Mouse (Mus musculus): Measurements from ENCODE around the gene Slc35f4. TPM values are rescaled to one million over a fixed set of nuclear protein-coding genes. Genes with fewer than 3 reads are reported as not detected.

Slc35f4 gene
- polyA plus RNA-seq, 1 experiment from 2014 or later = 0.57 TPM

DNA sequence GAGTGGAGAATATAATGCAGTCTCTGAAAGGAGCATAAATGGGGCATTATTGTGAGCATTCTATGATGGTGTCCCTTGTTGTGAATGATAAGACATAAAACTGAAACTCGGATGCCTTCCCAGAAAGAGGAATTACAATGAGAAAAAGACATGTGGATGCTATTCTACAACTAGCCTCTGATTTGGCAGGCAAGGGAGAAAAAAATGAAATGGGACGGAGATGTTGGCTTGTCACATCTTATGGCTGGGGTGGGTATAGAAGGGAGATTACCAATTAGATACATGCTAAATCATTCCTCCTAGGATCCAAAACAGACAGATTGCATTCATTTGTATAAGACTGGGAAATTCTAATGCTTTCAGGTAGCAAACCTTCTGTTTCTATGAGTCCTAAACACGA is 65.0 kb downstream of the Slc35f4 start:
- H3K9me3 ChIP-seq = no peaks in the 10 kb centered on the region
- H3K27me3 ChIP-seq = no peaks in the 10 kb centered on the region
- no peak overlapping the region for H3K4me3 ChIP-seq (replicated peaks)
- no peak overlapping the region for H3K9ac ChIP-seq
- no peak for ATAC-seq (ENCODE audit: low FRiP score)
- WGBS = 77% methylated on average over 3 of the region's 3 CpGs
- H3K27ac ChIP-seq = no peak overlapping the region
- H3K4me2 ChIP-seq = no peak overlapping the region
- H3K36me3 ChIP-seq (replicated peaks) = no peaks in the 10 kb centered on the region
- H3K4me1 ChIP-seq = no peaks in the 10 kb centered on the region

DNA sequence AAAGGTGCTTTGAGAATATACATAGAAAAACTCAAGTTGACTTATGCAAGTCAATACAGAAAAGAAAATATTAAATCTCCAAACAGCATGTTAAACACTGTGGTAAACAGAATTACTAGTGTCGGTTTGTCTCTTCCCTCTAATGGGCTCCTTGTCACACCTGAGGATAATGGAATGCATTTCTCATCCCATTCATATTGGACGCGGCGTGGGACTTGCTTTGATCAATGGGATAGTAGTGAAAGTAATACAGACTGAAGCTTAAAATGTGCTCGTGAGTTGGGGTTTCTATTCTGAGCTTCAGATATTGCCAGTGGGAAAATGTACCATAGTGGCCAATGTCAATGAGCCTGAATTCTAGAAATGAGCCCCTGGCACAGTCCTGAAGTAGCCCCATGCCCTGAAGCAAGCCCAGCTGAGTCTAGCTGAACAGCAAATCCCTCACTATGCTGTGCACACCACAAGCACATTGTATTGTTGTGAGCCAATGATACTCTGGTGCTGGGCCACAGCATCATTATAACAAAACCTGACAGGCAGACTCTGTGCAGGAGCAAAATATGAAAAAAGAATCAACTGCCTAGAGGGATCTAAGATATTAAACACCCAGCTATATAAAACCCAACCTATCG is 71.4 kb downstream of the Slc35f4 start:
- 80% methylated on average over 6 of the region's 6 CpGs for WGBS
- Histone ChIP-seq H3K27me3 (no peaks in the 10 kb centered on the region), H3K4me3 (replicated peaks) (no peak overlapping the region), H3K27ac (no peak overlapping the region), H3K9me3 (no peaks in the 10 kb centered on the region), H3K9ac (no peak overlapping the region), H3K4me2 (no peak overlapping the region), H3K36me3 (replicated peaks) (no peaks in the 10 kb centered on the region), H3K4me1 (peaks cover 3% of the 10 kb centered on the region; the same call in 1 of the 2 replicates)
- no peak for ATAC-seq (ENCODE audit: low FRiP score)

DNA sequence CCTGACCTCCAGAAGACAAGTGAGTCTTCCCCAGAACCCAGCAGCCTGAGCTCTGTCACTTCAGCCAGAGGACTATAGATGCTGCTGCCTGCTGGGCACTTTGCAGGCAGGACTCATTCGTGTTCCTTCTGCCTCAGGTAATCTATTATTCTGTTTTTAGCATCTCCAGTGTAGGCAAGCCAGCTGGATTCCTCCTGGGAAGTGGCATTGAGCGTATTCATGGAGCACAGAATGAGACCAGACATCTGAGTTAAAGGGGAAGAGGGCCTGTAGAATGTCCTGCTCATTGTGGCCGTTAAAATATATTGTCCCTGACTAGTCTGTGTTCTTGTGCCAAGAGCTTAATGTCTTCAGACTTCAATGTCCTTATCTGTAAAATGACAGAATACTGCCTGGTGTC is 72.1 kb downstream of the Slc35f4 start:
- H3K9ac ChIP-seq = no peak overlapping the region
- no peaks in the 10 kb centered on the region for H3K36me3 ChIP-seq (replicated peaks)
- no peak overlapping the region for H3K4me3 ChIP-seq (replicated peaks)
- no peaks in the 10 kb centered on the region for H3K27me3 ChIP-seq
- H3K9me3 ChIP-seq = no peaks in the 10 kb centered on the region
- peaks cover 3% of the 10 kb centered on the region; the same call in 1 of the 2 replicates for H3K4me1 ChIP-seq
- WGBS = 8% methylated on average over 3 of the region's 3 CpGs
- no peak overlapping the region for H3K27ac ChIP-seq
- H3K4me2 ChIP-seq = no peak overlapping the region
- ATAC-seq (ENCODE audit: low FRiP score) = no peak

DNA sequence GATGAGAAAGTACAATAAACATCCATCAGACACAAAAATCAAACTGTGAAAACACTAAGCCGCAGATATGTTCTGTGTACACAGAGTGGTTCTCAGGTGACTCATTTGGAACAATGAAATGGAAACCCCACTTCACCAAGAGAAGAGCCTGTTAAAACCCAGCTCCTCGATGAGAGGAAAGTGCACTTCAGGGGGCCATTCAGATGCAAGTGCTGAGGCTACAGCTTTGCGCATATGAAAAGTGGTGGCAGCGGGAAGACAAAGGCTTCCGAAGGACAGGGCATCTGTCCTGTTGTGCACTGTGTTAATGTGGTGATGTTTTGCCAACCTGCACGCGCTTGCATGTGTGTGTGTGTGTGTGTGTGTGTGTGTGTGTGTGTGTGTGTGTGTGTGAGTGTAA is 78.2 kb downstream of the Slc35f4 start:
- Histone ChIP-seq H3K36me3 (replicated peaks) (no peaks in the 10 kb centered on the region), H3K9ac (no peak overlapping the region), H3K4me1 (peaks cover 7% of the 10 kb centered on the region), H3K4me2 (no peak overlapping the region), H3K27ac (no peak overlapping the region), H3K27me3 (no peaks in the 10 kb centered on the region), H3K9me3 (no peaks in the 10 kb centered on the region), H3K4me3 (replicated peaks) (no peak overlapping the region)
- no peak for ATAC-seq (ENCODE audit: low FRiP score)
- 15% methylated on average over 7 of the region's 7 CpGs for WGBS

DNA sequence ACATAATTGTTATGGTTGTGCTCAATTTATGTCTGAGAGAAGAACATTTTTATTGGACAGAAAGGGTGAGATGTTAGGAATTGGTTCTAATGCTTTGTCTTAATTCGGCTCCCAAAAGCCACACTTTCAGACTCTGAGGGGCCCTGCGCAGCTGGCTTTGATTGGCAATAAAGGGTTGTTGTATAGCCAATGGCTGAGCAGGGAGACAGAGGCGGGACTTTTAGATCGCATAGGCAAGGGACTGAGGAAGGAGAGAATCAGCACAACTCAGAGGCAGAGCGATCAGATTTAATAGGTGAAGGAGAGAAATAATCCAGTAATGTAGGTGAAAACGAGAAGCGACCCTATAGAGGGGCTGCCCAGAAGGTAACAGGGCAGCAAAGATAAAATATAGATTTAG is 79.4 kb downstream of the Slc35f4 start:
- no peak for ATAC-seq (ENCODE audit: low FRiP score)
- Histone ChIP-seq H3K27me3 (no peaks in the 10 kb centered on the region), H3K27ac (no peak overlapping the region), H3K36me3 (replicated peaks) (no peaks in the 10 kb centered on the region), H3K9me3 (no peaks in the 10 kb centered on the region), H3K4me1 (peaks cover 7% of the 10 kb centered on the region), H3K4me3 (replicated peaks) (no peak overlapping the region), H3K4me2 (no peak overlapping the region), H3K9ac (no peak overlapping the region)
- WGBS = 47% methylated on average over 7 of the region's 7 CpGs

DNA sequence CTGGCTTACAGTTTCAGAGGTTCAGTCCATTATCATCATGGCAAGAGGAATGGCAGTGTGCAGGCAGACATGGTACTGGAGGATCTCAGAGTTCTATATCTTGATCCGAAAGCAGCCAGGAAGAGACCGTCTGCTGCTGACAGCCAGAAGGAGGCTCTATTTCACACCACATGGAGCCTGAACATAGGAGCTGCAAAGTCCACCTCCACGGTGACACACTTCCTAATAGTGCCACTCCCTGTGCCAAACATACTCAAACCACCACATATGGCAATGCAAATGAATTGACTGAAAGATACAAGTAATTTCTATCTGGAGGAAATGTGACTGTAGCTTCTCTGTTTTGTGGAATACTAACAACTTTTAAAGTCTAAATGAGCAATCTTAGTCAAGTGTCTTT is 89.0 kb downstream of the Slc35f4 start:
- H3K27me3 ChIP-seq = no peaks in the 10 kb centered on the region
- 0 out of 2 replicates have a peak, but pooled peaks cover 3% of the 10 kb centered on the region for H3K9me3 ChIP-seq
- WGBS = 91% methylated on average over 3 of the region's 3 CpGs
- H3K9ac ChIP-seq = no peak overlapping the region
- H3K4me2 ChIP-seq = no peak overlapping the region
- no peak overlapping the region for H3K27ac ChIP-seq
- H3K4me1 ChIP-seq = no peaks in the 10 kb centered on the region
- no peaks in the 10 kb centered on the region for H3K36me3 ChIP-seq (replicated peaks)
- no peak overlapping the region for H3K4me3 ChIP-seq (replicated peaks)
- no peak for ATAC-seq (ENCODE audit: low FRiP score)

DNA sequence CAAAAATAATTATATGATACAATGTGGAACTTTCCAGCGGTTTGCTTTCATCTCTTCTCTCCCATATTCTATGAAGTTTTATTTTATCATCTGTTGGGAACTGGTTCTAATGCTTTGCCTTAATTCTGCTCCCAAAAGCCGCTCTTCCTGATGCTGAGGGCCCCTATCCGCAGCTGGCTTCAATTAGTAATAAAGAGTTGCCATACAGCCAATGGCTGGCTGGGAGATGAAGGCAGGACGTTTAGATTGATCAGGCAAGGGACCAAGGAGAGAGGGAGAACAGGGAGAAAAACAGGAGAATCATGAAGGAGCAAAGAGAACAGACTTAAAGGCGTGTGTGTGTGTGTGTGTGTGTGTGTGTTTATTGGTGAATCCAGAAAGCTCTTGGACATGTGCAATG is 94.0 kb downstream of the Slc35f4 start:
- ATAC-seq (ENCODE audit: low FRiP score) = no peak
- Histone ChIP-seq H3K36me3 (replicated peaks) (no peaks in the 10 kb centered on the region), H3K27me3 (no peaks in the 10 kb centered on the region), H3K9me3 (0 out of 2 replicates have a peak, but pooled peaks cover 3% of the 10 kb centered on the region), H3K9ac (no peak overlapping the region), H3K4me2 (no peak overlapping the region), H3K27ac (no peak overlapping the region), H3K4me1 (no peaks in the 10 kb centered on the region), H3K4me3 (replicated peaks) (no peak overlapping the region)
- WGBS = 78% methylated on average over 5 of the region's 5 CpGs

DNA sequence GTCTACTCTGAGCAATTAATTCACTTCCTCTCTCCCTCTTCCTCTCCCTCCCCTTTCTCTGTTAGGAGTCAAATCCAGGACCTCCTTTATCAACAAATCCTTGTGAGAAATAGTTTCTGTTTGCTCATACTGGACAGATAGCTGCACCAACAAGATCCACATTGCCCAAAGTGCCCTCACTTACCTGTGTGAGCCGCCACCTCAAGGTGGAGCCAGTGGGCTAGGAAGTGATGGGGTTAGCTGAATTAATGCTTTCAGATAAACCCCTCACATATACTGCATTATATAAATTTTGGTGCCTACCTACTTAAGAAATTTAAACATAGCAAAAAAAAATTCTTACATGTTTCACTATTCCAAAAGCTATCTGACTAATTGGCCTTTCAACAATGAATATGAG is 133.4 kb downstream of the Slc35f4 start:
- no peak for ATAC-seq (ENCODE audit: low FRiP score)
- Histone ChIP-seq H3K4me1 (no peaks in the 10 kb centered on the region), H3K27me3 (no peaks in the 10 kb centered on the region), H3K36me3 (replicated peaks) (no peaks in the 10 kb centered on the region), H3K27ac (no peak overlapping the region), H3K4me3 (replicated peaks) (no peak overlapping the region), H3K4me2 (no peak overlapping the region), H3K9ac (no peak overlapping the region), H3K9me3 (no peaks in the 10 kb centered on the region)
- WGBS = 19% methylated on average over 1 of the region's 1 CpGs

DNA sequence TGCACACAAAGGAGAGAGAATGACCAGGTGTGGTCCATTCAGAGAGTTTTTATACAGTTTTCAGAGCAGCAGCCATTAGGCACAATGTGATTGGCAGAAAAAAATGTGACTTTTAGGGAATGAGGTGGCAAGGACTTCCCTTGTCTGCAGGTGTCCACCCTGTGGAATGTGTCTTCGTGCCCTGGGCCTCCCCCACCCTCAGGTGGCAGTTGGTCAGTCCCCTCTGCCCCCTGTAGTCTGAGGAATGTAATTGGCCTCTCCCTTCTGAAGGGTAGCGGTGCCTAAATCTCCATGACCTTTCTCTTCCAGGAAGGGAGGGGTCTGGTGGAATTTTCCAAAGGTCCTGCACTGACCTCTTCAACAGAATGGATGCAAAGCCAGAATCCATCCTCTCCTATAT is 163.7 kb downstream of the Slc35f4 start:
- no peaks in the 10 kb centered on the region for H3K36me3 ChIP-seq (replicated peaks)
- H3K9me3 ChIP-seq = no peaks in the 10 kb centered on the region
- no peaks in the 10 kb centered on the region for H3K4me1 ChIP-seq
- H3K9ac ChIP-seq = no peak overlapping the region
- ATAC-seq (ENCODE audit: low FRiP score) = no peak
- no peaks in the 10 kb centered on the region for H3K27me3 ChIP-seq
- no peak overlapping the region for H3K27ac ChIP-seq
- 68% methylated on average over 2 of the region's 2 CpGs for WGBS
- no peak overlapping the region for H3K4me2 ChIP-seq
- no peak overlapping the region for H3K4me3 ChIP-seq (replicated peaks)

DNA sequence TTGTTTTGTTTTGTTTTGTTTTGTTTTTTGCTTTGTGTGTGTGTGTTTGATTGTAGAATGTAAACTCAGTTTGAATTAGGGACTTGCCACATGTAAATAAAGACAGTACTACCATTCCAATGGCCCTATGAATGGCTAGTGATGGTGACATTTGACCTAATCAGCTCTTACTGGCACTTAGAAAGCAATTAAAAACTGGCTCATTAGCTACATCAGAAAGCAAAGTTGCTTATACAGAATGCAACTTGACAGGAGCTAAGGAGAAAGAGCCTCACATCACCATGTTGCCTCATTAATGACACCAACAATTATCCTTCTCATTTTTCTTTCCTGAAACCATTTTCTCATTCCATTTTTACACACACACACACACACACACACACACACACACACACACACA is 170.3 kb downstream of the Slc35f4 start:
- H3K4me3 ChIP-seq (replicated peaks) = no peak overlapping the region
- H3K4me2 ChIP-seq = no peak overlapping the region
- ATAC-seq (ENCODE audit: low FRiP score) = no peak
- H3K27ac ChIP-seq = no peak overlapping the region
- no peaks in the 10 kb centered on the region for H3K27me3 ChIP-seq
- H3K4me1 ChIP-seq = no peaks in the 10 kb centered on the region
- no peaks in the 10 kb centered on the region for H3K36me3 ChIP-seq (replicated peaks)
- H3K9me3 ChIP-seq = no peaks in the 10 kb centered on the region
- no peak overlapping the region for H3K9ac ChIP-seq

DNA sequence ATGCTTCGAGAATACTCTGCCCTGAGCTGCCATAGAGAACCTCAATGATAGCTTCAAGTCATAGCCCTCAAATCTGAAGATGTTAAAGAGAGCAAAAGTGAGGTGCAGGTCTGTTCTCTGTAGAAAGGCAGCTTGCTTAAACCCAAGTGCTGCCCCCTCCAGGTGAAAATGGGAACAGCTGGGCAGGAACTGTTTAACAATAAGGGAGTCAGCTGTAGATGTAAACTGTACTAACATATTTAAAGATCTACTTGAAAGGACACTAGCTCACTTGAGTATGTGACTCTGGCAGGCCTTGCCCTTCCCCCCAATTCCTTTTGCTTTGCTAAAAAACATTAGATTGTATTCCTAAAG is 177.0 kb downstream of the Slc35f4 start:
- Histone ChIP-seq H3K9ac (no peak overlapping the region), H3K4me3 (replicated peaks) (no peak overlapping the region), H3K4me2 (no peak overlapping the region), H3K27me3 (no peaks in the 10 kb centered on the region), H3K36me3 (replicated peaks) (no peaks in the 10 kb centered on the region), H3K4me1 (no peaks in the 10 kb centered on the region), H3K9me3 (no peaks in the 10 kb centered on the region), H3K27ac (no peak overlapping the region)
- no peak for ATAC-seq (ENCODE audit: low FRiP score)
- WGBS = 63% methylated on average over 1 of the region's 1 CpGs

DNA sequence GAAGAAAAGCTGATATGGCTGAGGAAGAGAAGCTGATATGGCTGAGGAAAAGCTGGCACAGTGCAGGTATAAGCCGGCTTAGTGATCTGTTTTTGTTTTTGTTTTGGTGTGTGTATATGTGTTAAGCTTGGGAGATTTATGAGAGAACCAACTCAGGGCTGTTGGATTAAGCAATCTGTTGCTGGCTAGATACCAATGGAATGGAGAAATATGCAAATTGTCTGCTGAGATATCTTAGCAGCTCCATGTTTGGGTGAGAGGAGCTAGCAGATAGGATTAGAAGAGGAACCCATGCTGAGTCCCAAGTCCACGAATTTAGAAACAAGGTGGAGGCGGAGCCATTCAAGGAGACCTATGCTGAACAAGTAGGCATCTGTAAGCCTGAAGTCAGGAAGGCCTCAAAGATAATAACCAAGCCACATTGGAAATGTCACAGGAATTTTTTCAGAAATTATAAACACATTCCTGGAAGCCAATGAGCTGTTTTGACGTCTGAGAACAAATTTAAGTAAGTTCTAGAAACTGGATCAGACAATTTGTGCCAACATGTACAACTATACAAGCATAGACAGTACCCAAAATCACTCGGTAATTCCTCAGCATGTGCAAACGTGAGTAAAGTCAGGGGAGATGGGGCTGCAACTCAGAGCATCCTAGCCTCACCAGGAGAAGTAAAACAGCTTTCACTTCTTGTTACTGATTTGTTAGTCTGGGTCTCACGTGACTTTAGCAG is 177.5 kb downstream of the Slc35f4 start:
- 75% methylated on average over 7 of the region's 7 CpGs for WGBS
- no peak overlapping the region for H3K9ac ChIP-seq
- H3K4me1 ChIP-seq = no peaks in the 10 kb centered on the region
- no peak overlapping the region for H3K4me3 ChIP-seq (replicated peaks)
- H3K36me3 ChIP-seq (replicated peaks) = no peaks in the 10 kb centered on the region
- H3K9me3 ChIP-seq = no peaks in the 10 kb centered on the region
- H3K4me2 ChIP-seq = no peak overlapping the region
- no peak overlapping the region for H3K27ac ChIP-seq
- H3K27me3 ChIP-seq = no peaks in the 10 kb centered on the region
- no peak for ATAC-seq (ENCODE audit: low FRiP score)

DNA sequence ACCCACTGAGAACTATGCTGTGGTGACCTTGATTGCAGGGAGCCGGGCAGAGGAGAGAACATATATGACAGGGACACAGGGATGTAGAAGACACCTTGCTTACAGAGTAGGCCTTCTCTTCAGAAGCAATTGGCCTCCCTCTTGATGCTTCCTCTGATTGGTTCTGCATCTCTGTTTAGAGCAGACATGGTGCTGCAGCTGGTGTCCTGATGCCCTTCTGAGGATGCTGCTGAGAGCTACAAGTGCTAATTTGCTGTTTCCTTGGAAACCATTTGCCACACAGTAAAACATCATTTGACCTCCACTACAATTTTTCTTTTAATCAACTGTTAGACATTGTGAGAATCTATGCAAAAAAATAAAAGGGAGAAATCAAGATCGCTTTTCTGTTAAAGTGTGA is 180.0 kb downstream of the Slc35f4 start:
- Histone ChIP-seq H3K4me1 (no peaks in the 10 kb centered on the region), H3K9ac (no peak overlapping the region), H3K36me3 (replicated peaks) (no peaks in the 10 kb centered on the region), H3K27me3 (no peaks in the 10 kb centered on the region), H3K9me3 (no peaks in the 10 kb centered on the region), H3K4me2 (no peak overlapping the region), H3K27ac (no peak overlapping the region), H3K4me3 (replicated peaks) (no peak overlapping the region)
- ATAC-seq (ENCODE audit: low FRiP score) = no peak
- WGBS = 81% methylated on average over 2 of the region's 2 CpGs
